Mouse (Mus musculus) midbrain, embryonic 14.5 days (tissue): ENCODE measurements at regions not wholly inside any gene's neighbourhood (a gene's known extent, or its start where the extent isn't known, plus 50 kb on each side); places are given as distances from the start of the nearest gene placed in this dataset.

Source experiments
- ATAC-seq: fragments of 200-750 bp; cut with Nextera tagmentation; 2 replicates; pipeline ENCODE4 v1.8.0; 2017; ENCODE audit warnings: moderate number of reproducible peaks, moderate library complexity; ENCODE audit not compliant: low FRiP score, low TSS enrichment
- DNase-seq: peaks from one replicate; pipeline ENCODE4 v3.0.0-alpha.2; 2015
- H3K27ac ChIP-seq: fragments of 300-500 bp; sonication (generic); replicated peaks from 2 replicates; pipeline ENCODE4 v1.5.1; 2014; ENCODE audit warnings: mild to moderate bottlenecking, low read depth, low read length, moderate library complexity
- H3K27me3 ChIP-seq: fragments of 300-500 bp; sonication (generic); 2 replicates; pipeline ENCODE4 v1.6.1; 2014; ENCODE audit warnings: low read length, control low read depth, mixed read lengths; ENCODE audit not compliant: control insufficient read depth, insufficient read depth
- H3K36me3 ChIP-seq: fragments of 300-500 bp; sonication (generic); 2 replicates; pipeline ENCODE4 v1.6.1; 2014; ENCODE audit warnings: low read length, control low read depth; ENCODE audit not compliant: control insufficient read depth, insufficient read depth
- H3K4me1 ChIP-seq: fragments of 300-500 bp; sonication (generic); 2 replicates; pipeline ENCODE4 v1.6.1; 2014; ENCODE audit warnings: mild to moderate bottlenecking, antibody characterized with exemption, low read length, control low read depth; ENCODE audit not compliant: control insufficient read depth, insufficient read depth
- H3K4me2 ChIP-seq: fragments of 300-500 bp; sonication (generic); 2 replicates; pipeline ENCODE4 v1.6.1; 2014; ENCODE audit warnings: mild to moderate bottlenecking, low read length, moderate library complexity
- H3K4me3 ChIP-seq: fragments of 300-500 bp; sonication (generic); replicated peaks from 2 replicates; pipeline ENCODE4 v1.5.1; 2014; ENCODE audit warnings: low read depth, low read length
- H3K9ac ChIP-seq: fragments of 300-500 bp; sonication (generic); replicated peaks from 2 replicates; pipeline ENCODE4 v1.6.1; 2014; ENCODE audit warnings: mild to moderate bottlenecking, low read length, moderate library complexity
- H3K9me3 ChIP-seq: fragments of 300-500 bp; sonication (generic); 2 replicates; pipeline ENCODE4 v1.6.1; 2016; ENCODE audit warnings: low read length, control low read depth, mixed read lengths; ENCODE audit not compliant: control insufficient read depth
- WGBS: fragments of 180-500 bp; shearing (Covaris S2); extraction: QIAGEN DNeasy Blood & Tissue Kit; methylation state at CpG from one replicate; pipeline ENCODE4 v1.1.7; 2014; 5-methylcytosine and 5-hydroxymethylcytosine counted together

DNA sequence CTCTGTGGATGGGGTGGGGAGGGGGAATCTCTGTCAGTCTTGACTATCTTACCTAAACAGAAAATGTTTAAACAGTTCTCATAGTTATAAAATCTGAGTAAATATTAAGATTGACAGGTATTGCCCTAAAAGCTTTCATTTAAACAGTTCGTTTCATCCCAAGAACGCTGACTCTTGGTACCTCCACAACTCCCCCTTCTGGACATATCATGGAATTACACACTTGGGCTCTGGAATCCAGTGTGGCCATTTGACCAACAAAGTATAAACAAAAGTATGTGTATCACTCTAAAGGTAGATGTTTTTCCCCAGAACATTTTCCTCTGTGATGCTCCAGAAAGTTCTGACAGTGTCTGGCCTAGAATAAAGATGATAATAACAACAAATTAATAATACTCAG, 63.5 kb upstream of the Sox9 start:
- H3K4me2 ChIP-seq = no peak overlapping the region
- DNase-seq (no peak), ATAC-seq (no peak)
- no peak overlapping the region for H3K4me3 ChIP-seq
- H3K27me3 ChIP-seq = no peaks in the 10 kb centered on the region
- no peak overlapping the region for H3K27ac ChIP-seq
- H3K36me3 ChIP-seq = no peaks in the 10 kb centered on the region
- WGBS = 77% methylated on average over 2 of the region's 2 CpGs
- no peak overlapping the region for H3K9ac ChIP-seq
- no peaks in the 10 kb centered on the region for H3K4me1 ChIP-seq
- peaks cover 3% of the 10 kb centered on the region; the same call in 1 of the 2 replicates for H3K9me3 ChIP-seq

DNA sequence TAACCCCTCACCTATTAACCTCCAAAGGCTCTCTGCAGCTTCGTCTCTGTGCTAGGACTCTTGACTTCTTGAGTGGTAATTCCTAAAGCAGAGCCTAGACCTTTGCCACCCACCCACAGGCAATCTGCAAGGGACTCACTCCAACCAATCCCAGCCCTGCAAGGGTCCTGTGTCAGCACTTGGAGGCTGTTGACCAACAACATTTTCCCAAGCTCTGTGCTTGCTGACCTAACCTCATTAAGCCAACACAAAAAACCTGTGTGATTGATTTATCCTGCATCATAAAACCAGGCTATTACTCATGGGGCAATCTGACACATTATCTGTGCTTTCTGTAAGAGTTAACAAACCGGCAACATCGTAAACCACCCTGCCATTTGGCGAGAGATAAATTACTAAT, 61.4 kb upstream of the Sox9 start:
- Histone ChIP-seq H3K36me3 (no peaks in the 10 kb centered on the region), H3K4me2 (no peak overlapping the region), H3K4me1 (no peaks in the 10 kb centered on the region), H3K4me3 (no peak overlapping the region), H3K9ac (no peak overlapping the region), H3K27me3 (no peaks in the 10 kb centered on the region), H3K9me3 (peaks cover 3% of the 10 kb centered on the region; the same call in 1 of the 2 replicates), H3K27ac (no peak overlapping the region)
- DNase-seq (no peak), ATAC-seq (no peak)
- WGBS = 92% methylated on average over 4 of the region's 4 CpGs

DNA sequence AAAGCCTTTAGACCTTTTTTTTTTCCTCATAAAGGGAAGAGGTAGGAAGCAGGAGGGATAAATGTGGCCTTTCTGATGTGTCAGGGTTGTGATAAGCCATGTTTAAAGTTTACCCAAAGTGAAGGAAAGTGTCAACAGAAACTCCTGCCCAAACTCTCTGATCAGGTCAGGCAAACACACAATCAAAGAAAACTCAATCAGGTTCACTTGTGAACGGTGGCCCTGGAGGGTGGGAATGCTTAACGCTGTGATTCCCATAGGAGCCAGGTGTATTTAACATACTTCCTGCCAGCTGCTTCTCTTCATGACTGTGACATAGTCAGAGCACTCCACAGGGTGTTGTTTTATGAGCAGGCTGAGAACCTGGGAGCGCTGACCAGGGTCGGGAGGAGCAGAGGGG, 59.1 kb upstream of the Sox9 start:
- 85% methylated on average over 4 of the region's 4 CpGs for WGBS

DNA sequence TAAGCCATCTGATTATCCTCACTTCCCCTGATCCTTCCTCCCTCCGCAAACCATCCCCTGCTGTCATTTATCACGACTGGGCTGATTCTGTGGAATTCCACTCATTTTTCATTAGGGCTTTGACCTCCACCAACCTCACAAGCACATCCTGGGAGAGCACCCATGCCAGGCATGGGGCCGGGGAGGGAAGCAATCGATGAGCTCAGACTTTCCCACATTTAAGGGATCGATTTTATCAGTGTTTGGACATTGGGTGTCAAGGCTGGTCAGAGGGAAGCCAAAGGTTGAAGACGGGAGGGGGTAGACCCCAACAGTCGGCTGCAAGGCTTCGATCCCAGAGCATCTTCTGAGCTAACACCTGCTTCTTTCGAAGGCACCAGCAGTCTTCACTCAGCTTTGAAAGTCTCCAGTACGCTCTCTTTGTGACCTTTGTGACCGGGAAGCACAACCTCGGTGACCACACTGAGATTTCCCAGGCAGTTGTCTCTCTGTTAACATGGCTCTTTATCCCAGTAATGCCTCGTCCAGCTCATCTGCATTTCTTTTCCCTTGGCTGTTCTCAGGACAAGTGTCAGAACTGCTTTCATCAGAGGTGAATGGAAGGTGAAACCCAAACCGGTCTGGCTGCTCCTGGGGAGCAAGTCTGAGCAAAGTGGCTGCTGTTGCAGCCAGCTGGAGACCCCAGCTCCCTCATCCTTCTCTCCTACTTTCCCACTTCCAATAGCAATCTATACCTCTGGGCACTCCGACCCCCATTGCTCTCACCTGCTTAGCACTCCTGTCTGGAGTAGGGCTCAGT, 53.7 kb upstream of the Sox9 start:
- Histone ChIP-seq H3K36me3 (no peaks in the 10 kb centered on the region), H3K4me3 (no peak overlapping the region), H3K27ac (no peak overlapping the region), H3K4me2 (no peak overlapping the region), H3K4me1 (no peaks in the 10 kb centered on the region), H3K27me3 (no peaks in the 10 kb centered on the region), H3K9me3 (no peaks in the 10 kb centered on the region), H3K9ac (no peak overlapping the region)
- DNase-seq = no peak
- 37% methylated on average over 15 of the region's 15 CpGs for WGBS
- no peak for ATAC-seq

More for the DNA sequence above, 59.1 kb upstream of the Sox9 start:
- ATAC-seq (no peak), DNase-seq (no peak)
- no peaks in the 10 kb centered on the region for H3K4me1 ChIP-seq
- H3K9ac ChIP-seq = no peak overlapping the region
- no peak overlapping the region for H3K27ac ChIP-seq
- H3K36me3 ChIP-seq = no peaks in the 10 kb centered on the region
- no peaks in the 10 kb centered on the region for H3K27me3 ChIP-seq
- peaks cover 3% of the 10 kb centered on the region; the same call in 1 of the 2 replicates for H3K9me3 ChIP-seq
- H3K4me2 ChIP-seq = no peak overlapping the region
- no peak overlapping the region for H3K4me3 ChIP-seq
